Mouse (Mus musculus) limb, embryonic 11.5 days (tissue): ENCODE data around the gene Thy1. TPM values are rescaled to one million over a fixed set of nuclear protein-coding genes. Genes with fewer than 3 reads are reported as not detected.

ENCODE experiments used
- ATAC-seq: fragments of 200-750 bp; cut with Nextera tagmentation; 2 replicates; pipeline ENCODE4 v1.8.0; 2017; ENCODE audit warnings: low read depth; ENCODE audit not compliant: insufficient number of reproducible peaks, low FRiP score, low TSS enrichment
- DNase-seq: peaks from one replicate; pipeline ENCODE4 v3.0.0-alpha.2; 2015; ENCODE audit warnings: low spot score
- H3K27ac ChIP-seq: fragments of 300-500 bp; sonication (generic); replicated peaks from 2 replicates; pipeline ENCODE4 v1.5.1; 2014; ENCODE audit warnings: low read depth, mild to moderate bottlenecking, low read length
- H3K27me3 ChIP-seq: fragments of 300-500 bp; sonication (generic); 2 replicates; pipeline ENCODE4 v1.6.1; 2014; ENCODE audit warnings: mild to moderate bottlenecking, low read length, mixed read lengths; ENCODE audit not compliant: control insufficient read depth, insufficient read depth
- H3K36me3 ChIP-seq: fragments of 300-500 bp; sonication (generic); 2 replicates; pipeline ENCODE4 v1.6.1; 2014; ENCODE audit warnings: mild to moderate bottlenecking, low read length, moderate library complexity, mixed read lengths; ENCODE audit not compliant: control insufficient read depth, insufficient read depth
- H3K4me1 ChIP-seq: fragments of 300-500 bp; sonication (generic); 2 replicates; pipeline ENCODE4 v1.6.1; 2014; ENCODE audit warnings: low read length, mixed read lengths; ENCODE audit not compliant: control insufficient read depth, insufficient read depth
- H3K4me2 ChIP-seq: fragments of 300-500 bp; sonication (generic); 2 replicates; pipeline ENCODE4 v1.6.1; 2014; ENCODE audit warnings: low read depth, mild to moderate bottlenecking, moderate library complexity; ENCODE audit not compliant: severe bottlenecking
- H3K4me3 ChIP-seq: fragments of 300-500 bp; sonication (generic); 2 replicates; pipeline ENCODE4 v1.5.1; 2014; ENCODE audit warnings: low read depth, low read length
- H3K9ac ChIP-seq: fragments of 300-500 bp; sonication (generic); 2 replicates; pipeline ENCODE4 v1.6.1; 2014; ENCODE audit warnings: mild to moderate bottlenecking, low read length
- H3K9me3 ChIP-seq: fragments of 300-500 bp; sonication (generic); 2 replicates; pipeline ENCODE4 v1.6.1; 2016; ENCODE audit warnings: low read length; ENCODE audit not compliant: control insufficient read depth
- WGBS: fragments of 180-500 bp; shearing (Covaris S2); extraction: QIAGEN DNeasy Blood & Tissue Kit; methylation state at CpG from one replicate; pipeline ENCODE4 v1.1.7; 2014; 5-methylcytosine and 5-hydroxymethylcytosine counted together
- polyA plus RNA-seq: library from polyadenylated mRNA; unstranded; fragments of >200 nt; fragmentation: Nextera tagmentation; extraction: Ambion mirVana; gene quantifications from 2 replicates; pipeline ENCODE4 v1.2.1, GENCODE M21; 2014

Thy1 gene
- polyA plus RNA-seq = 0.34 and 0.52 TPM in 2 replicates

GRCm38 (mm10) chr9:44042836-44043707 lies at the start of gene Thy1:
Thy1 (plus strand) TSS chr9:44043384.
- H3K27me3 ChIP-seq = peaks cover 29% of the 10 kb centered on the region
- ATAC-seq (0 out of 2 replicates have a peak, but pooled peaks have one; percentile 44), DNase-seq (peak; percentile 46)

DNA sequence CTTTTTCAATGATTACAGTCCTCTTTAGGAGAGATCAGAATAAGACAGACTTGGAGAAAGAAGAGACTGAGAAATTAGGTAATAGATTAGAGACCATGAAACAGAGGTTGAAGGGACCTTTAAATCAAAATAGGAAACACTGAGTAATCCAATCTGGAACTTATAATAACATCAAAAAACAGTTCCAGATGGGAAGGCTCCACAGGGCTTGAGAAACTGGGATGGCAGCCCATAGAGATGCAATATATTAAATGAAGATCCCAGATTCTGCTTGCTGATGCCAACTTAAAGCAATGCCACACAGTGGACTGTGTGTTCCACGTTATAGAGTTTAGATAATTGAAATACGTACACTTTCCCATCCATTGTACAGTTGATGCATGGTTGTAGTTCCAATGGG lies 45.5 kb upstream of the Thy1 start:
- no peak overlapping the region for H3K4me2 ChIP-seq

More at GRCm38 (mm10) chr9:44042836-44043707, at the start of gene Thy1:
- H3K9ac ChIP-seq = no peak within 1 kb of the TSS
- H3K27ac ChIP-seq = no peak within 1 kb of the TSS
- H3K4me2 ChIP-seq = peak within 1 kb of the TSS; percentile 62
- peak within 1 kb of the TSS; percentile 26 for H3K4me3 ChIP-seq
- WGBS = under 1% methylated on average over 30 of the region's 30 CpGs
- H3K9me3 ChIP-seq = no peaks in the 10 kb centered on the region
- no peaks in the 10 kb centered on the region for H3K36me3 ChIP-seq
- peaks cover 4% of the 10 kb centered on the region; the same call in 1 of the 2 replicates for H3K4me1 ChIP-seq

DNA sequence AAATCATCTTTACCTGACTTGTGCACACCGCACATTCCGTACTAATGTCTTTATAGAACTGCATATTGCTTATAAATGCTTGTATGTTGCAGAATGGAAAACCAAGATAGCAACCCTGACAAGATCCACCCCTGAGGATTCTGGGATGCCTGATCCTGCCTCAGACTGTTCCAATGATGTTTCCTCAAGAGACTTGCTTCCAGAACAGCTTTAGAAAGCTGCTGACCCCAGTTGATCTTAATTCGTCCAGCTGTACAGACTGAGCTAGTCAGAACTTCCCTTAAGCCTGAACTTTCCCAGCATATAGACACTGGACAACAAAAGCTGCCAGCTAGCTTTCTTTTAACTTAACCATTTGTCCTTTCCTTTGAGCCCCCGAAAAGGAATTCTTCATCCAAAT lies 44.3 kb upstream of the Thy1 start:
- WGBS = 63% methylated on average over 4 of the region's 4 CpGs
- no peak for ATAC-seq

More for the DNA sequence above, 45.5 kb upstream of the Thy1 start:
- WGBS = 75% methylated on average over 2 of the region's 2 CpGs
- Histone ChIP-seq H3K27ac (no peak overlapping the region), H3K4me3 (no peak overlapping the region), H3K27me3 (no peaks in the 10 kb centered on the region), H3K9ac (no peak overlapping the region), H3K9me3 (no peaks in the 10 kb centered on the region), H3K4me1 (peaks cover 6% of the 10 kb centered on the region), H3K36me3 (no peaks in the 10 kb centered on the region)
- DNase-seq = no peak
- no peak for ATAC-seq

DNA sequence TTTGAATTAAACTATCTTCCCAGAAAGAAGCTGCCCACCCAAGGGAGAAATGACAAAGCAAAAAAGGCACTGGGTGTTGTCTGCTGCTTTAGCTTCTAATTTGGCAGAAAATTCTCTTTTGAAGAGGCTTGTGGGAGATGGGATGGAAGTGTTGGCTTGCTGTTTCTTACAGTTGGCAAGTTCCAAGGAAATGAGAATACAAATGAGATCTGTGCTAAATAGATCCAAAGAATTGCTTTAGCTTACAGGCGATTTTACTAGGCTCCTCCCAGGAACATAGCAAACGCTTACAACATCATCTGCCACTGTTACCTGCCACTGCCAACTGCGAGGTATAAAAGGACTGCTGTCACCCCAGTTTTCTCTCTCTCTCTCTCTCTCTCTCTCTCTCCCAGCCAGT lies 38.8 kb upstream of the Thy1 start:
- Histone ChIP-seq H3K4me3 (no peak overlapping the region), H3K9me3 (no peaks in the 10 kb centered on the region), H3K4me2 (no peak overlapping the region), H3K9ac (no peak overlapping the region), H3K4me1 (no peaks in the 10 kb centered on the region), H3K27me3 (no peaks in the 10 kb centered on the region), H3K27ac (no peak overlapping the region), H3K36me3 (no peaks in the 10 kb centered on the region)
- ATAC-seq (no peak), DNase-seq (no peak)
- 77% methylated on average over 3 of the region's 3 CpGs for WGBS

More for the DNA sequence above, 44.3 kb upstream of the Thy1 start:
- Histone ChIP-seq H3K36me3 (no peaks in the 10 kb centered on the region), H3K27ac (no peak overlapping the region), H3K4me1 (peaks cover under 1% of the 10 kb centered on the region; the same call in 1 of the 2 replicates), H3K27me3 (no peaks in the 10 kb centered on the region), H3K9ac (no peak overlapping the region), H3K4me3 (no peak overlapping the region), H3K9me3 (no peaks in the 10 kb centered on the region), H3K4me2 (no peak overlapping the region)
- no peak for DNase-seq

- ATAC-seq (no peak), DNase-seq (no peak)
- no peaks in the 10 kb centered on the region for H3K27me3 ChIP-seq
- no peak overlapping the region for H3K9ac ChIP-seq
- H3K4me2 ChIP-seq = no peak overlapping the region
- no peak overlapping the region for H3K27ac ChIP-seq
- 84% methylated on average over 3 of the region's 3 CpGs for WGBS
- no peaks in the 10 kb centered on the region for H3K36me3 ChIP-seq
- no peak overlapping the region for H3K4me3 ChIP-seq
- H3K9me3 ChIP-seq = no peaks in the 10 kb centered on the region
- H3K4me1 ChIP-seq = no peaks in the 10 kb centered on the region
These were observed 37.9 kb upstream of the Thy1 start for GRCm38 (mm10) chr9:44005305-44005704.

GRCm38 (mm10) chr9:44007323-44007722 lies 35.9 kb upstream of the Thy1 start:
- H3K4me1 ChIP-seq = no peaks in the 10 kb centered on the region
- no peak for DNase-seq
- no peak for ATAC-seq
- H3K27me3 ChIP-seq = no peaks in the 10 kb centered on the region
- H3K9me3 ChIP-seq = no peaks in the 10 kb centered on the region
- H3K36me3 ChIP-seq = no peaks in the 10 kb centered on the region
- H3K4me2 ChIP-seq = no peak overlapping the region
- 65% methylated on average over 2 of the region's 2 CpGs for WGBS
- H3K4me3 ChIP-seq = no peak overlapping the region
- no peak overlapping the region for H3K9ac ChIP-seq
- no peak overlapping the region for H3K27ac ChIP-seq

DNA sequence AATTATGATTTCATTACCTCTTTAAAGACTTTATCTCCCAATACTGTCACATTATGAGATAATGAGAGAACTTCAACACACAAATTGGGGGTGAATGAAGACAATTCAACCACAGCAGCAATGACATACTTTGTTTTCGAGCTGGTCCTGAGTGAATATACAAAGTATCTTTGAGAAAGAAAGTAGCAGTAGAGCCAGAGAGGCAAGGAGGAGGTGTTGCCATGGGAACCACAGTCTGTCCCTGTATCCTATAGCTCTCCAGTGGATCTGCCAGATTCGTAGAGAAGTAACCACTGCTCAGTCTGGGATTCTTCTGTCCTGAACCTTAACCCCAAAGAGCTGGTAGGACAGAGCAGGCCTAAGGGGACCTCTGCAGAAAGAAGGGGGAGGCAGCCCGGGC lies 35.2 kb upstream of the Thy1 start:
- no peak overlapping the region for H3K4me3 ChIP-seq

DNA sequence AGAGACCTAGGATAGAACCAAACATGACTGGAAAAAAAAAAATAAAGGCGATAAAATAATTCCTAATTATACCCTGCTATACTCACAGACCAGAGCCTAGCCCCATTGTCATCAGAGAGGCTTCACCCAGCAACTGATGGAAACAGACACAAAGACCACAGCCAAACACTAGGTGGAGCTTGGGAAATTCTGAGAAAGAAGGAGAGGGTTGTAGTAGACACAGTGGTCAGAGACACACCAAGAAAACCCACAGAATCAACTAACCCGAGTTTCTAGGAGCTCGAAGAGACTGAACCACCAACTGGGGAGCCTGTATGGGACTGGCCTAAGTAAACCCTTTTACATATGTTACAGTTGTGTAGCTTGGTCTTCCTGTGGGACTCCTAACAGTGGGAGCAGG lies 32.3 kb upstream of the Thy1 start:
- H3K36me3 ChIP-seq = no peaks in the 10 kb centered on the region
- no peak overlapping the region for H3K4me2 ChIP-seq
- no peaks in the 10 kb centered on the region for H3K4me1 ChIP-seq
- H3K9ac ChIP-seq = no peak overlapping the region
- H3K27ac ChIP-seq = no peak overlapping the region
- no peak for ATAC-seq
- no peak for DNase-seq
- H3K27me3 ChIP-seq = no peaks in the 10 kb centered on the region
- 82% methylated on average over 3 of the region's 3 CpGs for WGBS
- no peak overlapping the region for H3K4me3 ChIP-seq
- H3K9me3 ChIP-seq = no peaks in the 10 kb centered on the region

More for the DNA sequence above, 35.2 kb upstream of the Thy1 start:
- no peak overlapping the region for H3K27ac ChIP-seq
- 79% methylated on average over 3 of the region's 3 CpGs for WGBS
- no peak overlapping the region for H3K9ac ChIP-seq
- H3K4me1 ChIP-seq = no peaks in the 10 kb centered on the region
- no peaks in the 10 kb centered on the region for H3K27me3 ChIP-seq
- H3K4me2 ChIP-seq = no peak overlapping the region
- H3K36me3 ChIP-seq = no peaks in the 10 kb centered on the region
- no peaks in the 10 kb centered on the region for H3K9me3 ChIP-seq
- DNase-seq (no peak), ATAC-seq (no peak)
